Mouse (Mus musculus): ENCODE measurements around the gene Aprt. TPM values are rescaled to one million over a fixed set of nuclear protein-coding genes. Genes with fewer than 3 reads are reported as not detected.

Gene Aprt
- polyA plus RNA-seq, 1 experiment from 2014 or later = 187 TPM

DNA sequence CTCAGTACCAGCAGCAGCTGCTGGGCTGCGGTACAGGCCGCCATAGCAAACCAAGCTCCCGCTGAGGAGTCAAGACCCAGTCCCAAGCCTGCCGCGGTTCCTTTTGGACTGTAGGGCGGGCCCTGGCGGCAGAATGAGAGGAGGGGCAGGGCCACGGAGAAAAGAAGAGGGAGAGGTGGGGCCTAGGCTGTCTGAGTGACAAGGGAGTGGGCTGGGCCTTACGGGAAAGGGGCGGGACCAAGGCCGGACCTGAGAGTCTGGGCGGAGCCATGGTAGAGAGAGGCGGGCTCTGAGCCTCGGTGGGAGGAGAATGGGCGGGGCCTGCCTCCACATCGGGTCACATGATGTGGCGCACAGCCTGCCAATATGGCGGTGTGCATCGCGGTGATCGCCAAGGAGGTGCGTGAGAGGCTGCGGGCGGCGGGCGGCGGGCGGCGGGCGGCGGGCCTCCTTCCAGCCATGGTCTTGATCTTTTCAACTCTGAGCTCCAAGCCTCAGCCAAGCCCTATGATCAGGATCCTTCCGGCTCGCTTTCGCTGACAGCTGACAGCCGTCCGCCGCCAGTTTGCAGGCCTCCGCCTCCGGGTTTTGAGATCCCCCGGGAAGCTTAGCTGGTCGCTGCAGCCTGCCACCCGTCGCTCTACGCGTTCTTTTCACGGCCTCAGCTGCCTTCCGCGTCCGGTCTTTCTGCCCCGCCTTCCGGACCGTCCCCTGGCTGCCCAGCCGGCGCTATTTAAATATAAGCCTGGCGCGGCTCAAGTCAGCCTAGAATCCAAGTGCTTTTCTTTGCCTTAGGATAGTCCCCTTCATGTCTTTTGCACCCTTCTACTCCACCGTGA, 34.8 kb upstream of the Aprt start, which contains the start of the genes Galns and Trappc2l:
Gene Galns, minus strand, starts transcription at position 169 of the 839 bp plus-strand sequence.
Gene Trappc2l, plus strand, starts transcription at position 346 of the 839 bp plus-strand sequence.
- H3K4me1 ChIP-seq (replicated peaks) = peaks cover 34% of the 10 kb centered on the region
- H3K27me3 ChIP-seq = no peaks in the 10 kb centered on the region
- peak within 1 kb of the TSS; percentile 77 for H3K4me3 ChIP-seq (replicated peaks)
- H3K9ac ChIP-seq = peak within 1 kb of the TSS; percentile 75
- peak within 1 kb of the TSS; percentile 75 for H3K27ac ChIP-seq (replicated peaks)
- peaks cover 4% of the 10 kb centered on the region; the same call in 1 of the 2 replicates for H3K36me3 ChIP-seq (replicated peaks)
- no peaks in the 10 kb centered on the region for H3K9me3 ChIP-seq (replicated peaks)
- WGBS (ENCODE audit: insufficient replicate concordance) = under 1% methylated on average over 57 of the region's 57 CpGs
- peak; percentile 94 for ATAC-seq (ENCODE audit: insufficient read depth)
- H3K4me2 ChIP-seq = peak within 1 kb of the TSS; percentile 96

DNA sequence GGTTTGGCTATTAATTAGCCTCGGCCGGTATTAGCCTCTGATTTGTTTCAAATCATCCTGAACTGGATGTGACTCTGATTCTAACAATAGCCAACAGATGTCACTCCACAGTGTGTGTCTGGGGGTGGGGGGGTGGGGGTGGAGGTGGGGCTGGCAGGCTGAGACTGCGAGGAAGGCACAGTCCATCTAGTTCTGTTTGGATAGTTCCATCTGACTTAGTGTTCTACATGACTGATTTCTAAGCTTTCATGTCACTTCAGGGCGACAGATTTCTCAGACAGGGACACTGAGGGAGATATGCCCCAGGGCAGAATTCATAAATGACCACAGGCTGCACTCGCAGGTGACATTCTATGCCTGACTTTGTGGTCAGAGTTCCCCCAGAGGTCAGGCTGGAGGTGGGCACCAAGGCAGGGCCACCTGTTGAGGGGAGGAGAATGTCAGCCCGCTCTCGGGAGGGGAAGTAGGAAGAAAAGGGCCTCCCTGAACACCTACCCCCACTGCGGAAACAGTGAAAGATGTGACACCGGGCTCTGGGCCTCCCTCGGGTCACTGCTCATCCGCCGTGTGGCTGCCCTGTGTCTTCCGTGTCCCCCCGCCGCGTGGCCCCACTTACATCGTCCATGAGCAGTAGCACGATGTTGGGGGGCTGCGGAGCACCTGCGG, 34.0 kb upstream of the Aprt start:
- peak; percentile 32 for ATAC-seq (ENCODE audit: insufficient read depth)
- Histone ChIP-seq H3K9me3 (replicated peaks) (no peaks in the 10 kb centered on the region), H3K27me3 (no peaks in the 10 kb centered on the region), H3K4me2 (peak overlapping the region; percentile 96), H3K9ac (peak overlapping the region; percentile 72), H3K4me1 (replicated peaks) (peaks cover 34% of the 10 kb centered on the region), H3K36me3 (replicated peaks) (peaks cover 4% of the 10 kb centered on the region; the same call in 1 of the 2 replicates), H3K4me3 (replicated peaks) (peak overlapping the region; percentile 77), H3K27ac (replicated peaks) (peak overlapping the region; percentile 75)
- 4% methylated on average over 20 of the region's 20 CpGs for WGBS (ENCODE audit: insufficient replicate concordance)

DNA sequence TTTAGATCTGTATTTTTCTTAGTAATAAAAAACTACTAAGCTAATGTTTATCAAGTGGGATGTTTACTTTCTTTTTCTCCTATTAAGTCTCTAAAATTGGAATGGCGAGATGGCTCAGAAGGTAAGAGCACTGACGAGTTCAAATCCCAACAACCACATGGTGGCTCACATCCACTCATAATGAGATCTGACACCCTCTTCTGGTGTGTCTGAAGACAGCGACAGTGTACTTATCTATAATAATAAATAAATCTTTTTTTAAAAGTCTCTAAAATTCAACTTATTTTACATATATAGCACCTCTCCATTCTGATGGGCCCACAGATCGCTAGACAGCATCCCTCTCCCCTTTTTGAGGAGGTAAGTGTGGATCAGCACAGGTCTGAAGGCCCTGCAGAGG, 33.5 kb upstream of the Aprt start:
- Histone ChIP-seq H3K27me3 (no peaks in the 10 kb centered on the region), H3K36me3 (replicated peaks) (peaks cover 4% of the 10 kb centered on the region; the same call in 1 of the 2 replicates), H3K9ac (no peak overlapping the region), H3K9me3 (replicated peaks) (no peaks in the 10 kb centered on the region), H3K27ac (replicated peaks) (no peak overlapping the region), H3K4me2 (peak overlapping the region; percentile 96), H3K4me1 (replicated peaks) (peaks cover 34% of the 10 kb centered on the region), H3K4me3 (replicated peaks) (peak overlapping the region; percentile 77)
- WGBS (ENCODE audit: insufficient replicate concordance) = 52% methylated on average over 4 of the region's 4 CpGs
- ATAC-seq (ENCODE audit: insufficient read depth) = no peak

DNA sequence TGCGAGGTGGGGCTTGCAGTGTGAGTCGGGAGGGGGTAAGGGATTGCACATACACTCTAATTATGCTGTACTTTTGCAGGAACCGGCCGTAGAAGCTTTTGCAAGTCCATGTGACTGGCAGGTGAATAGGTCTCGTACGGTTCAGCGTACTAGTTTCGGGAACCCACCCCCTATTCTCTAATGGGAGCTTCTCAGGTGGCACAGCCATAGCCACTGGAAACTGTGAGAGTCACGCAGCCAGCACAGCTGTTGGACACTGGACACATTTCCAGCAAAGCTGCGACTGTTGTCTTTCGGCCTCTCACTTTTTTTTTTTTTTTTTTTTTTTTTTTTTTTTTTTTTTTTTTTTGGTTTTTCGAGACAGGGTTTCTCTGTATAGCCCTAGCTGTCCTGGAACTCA, 30.1 kb upstream of the Aprt start:
- WGBS (ENCODE audit: insufficient replicate concordance) = 74% methylated on average over 11 of the region's 12 CpGs
- H3K4me3 ChIP-seq (replicated peaks) = no peak overlapping the region
- H3K4me1 ChIP-seq (replicated peaks) = peaks cover 17% of the 10 kb centered on the region
- no peaks in the 10 kb centered on the region for H3K9me3 ChIP-seq (replicated peaks)
- no peak for ATAC-seq (ENCODE audit: insufficient read depth)
- no peak overlapping the region for H3K9ac ChIP-seq
- H3K27ac ChIP-seq (replicated peaks) = no peak overlapping the region
- no peak overlapping the region for H3K4me2 ChIP-seq
- H3K36me3 ChIP-seq (replicated peaks) = no peaks in the 10 kb centered on the region
- H3K27me3 ChIP-seq = no peaks in the 10 kb centered on the region

DNA sequence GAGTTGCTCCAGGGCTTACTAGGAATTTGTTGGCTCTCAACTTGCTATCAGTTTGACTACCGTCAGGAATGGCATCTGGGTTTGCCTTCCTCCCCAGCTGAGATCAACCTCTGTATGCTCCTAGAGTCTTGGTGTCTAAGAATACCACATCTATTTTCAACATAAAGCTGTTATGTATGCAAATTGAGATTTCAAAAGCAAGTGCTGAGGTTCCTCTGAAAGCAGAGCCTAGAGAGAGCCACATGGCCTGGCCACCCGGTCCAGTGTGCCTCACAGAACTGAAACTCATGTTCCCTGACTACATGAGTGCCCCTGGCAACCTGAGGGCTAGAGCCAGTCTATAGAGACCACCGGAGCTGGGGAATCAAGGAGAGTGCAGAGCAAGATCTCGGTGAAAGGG, 28.7 kb upstream of the Aprt start:
- WGBS (ENCODE audit: insufficient replicate concordance) = 62% methylated on average over 4 of the region's 4 CpGs
- Histone ChIP-seq H3K27me3 (no peaks in the 10 kb centered on the region), H3K9me3 (replicated peaks) (no peaks in the 10 kb centered on the region), H3K36me3 (replicated peaks) (no peaks in the 10 kb centered on the region), H3K9ac (no peak overlapping the region), H3K4me2 (no peak overlapping the region), H3K4me1 (replicated peaks) (peaks cover 6% of the 10 kb centered on the region), H3K27ac (replicated peaks) (no peak overlapping the region), H3K4me3 (replicated peaks) (no peak overlapping the region)
- no peak for ATAC-seq (ENCODE audit: insufficient read depth)

DNA sequence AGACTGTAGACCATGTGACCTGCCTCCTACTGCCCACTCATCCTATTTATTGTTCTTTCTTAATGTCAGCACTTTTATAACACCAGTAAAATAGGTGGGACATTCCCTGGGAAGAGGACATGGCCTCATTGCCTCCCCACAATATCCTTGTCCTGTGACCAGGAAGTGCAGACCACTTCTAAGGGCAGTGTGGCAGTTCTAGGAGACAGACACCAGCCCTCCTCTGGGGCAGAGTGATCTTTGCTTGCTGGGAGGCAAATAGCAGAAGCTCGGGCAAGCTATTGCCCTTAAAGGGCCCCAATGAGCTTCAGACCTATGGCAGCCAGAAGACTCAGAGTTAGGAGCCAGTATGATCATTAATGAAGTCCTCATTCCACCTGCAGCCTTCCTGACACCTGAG, 27.9 kb upstream of the Aprt start:
- Histone ChIP-seq H3K4me2 (no peak overlapping the region), H3K4me1 (replicated peaks) (peaks cover 3% of the 10 kb centered on the region; the same call in 1 of the 2 replicates), H3K9ac (no peak overlapping the region), H3K36me3 (replicated peaks) (no peaks in the 10 kb centered on the region), H3K9me3 (replicated peaks) (no peaks in the 10 kb centered on the region), H3K27ac (replicated peaks) (no peak overlapping the region), H3K27me3 (no peaks in the 10 kb centered on the region), H3K4me3 (replicated peaks) (no peak overlapping the region)
- no peak for ATAC-seq (ENCODE audit: insufficient read depth)
- WGBS (ENCODE audit: insufficient replicate concordance) = 42% methylated on average over 1 of the region's 1 CpGs

DNA sequence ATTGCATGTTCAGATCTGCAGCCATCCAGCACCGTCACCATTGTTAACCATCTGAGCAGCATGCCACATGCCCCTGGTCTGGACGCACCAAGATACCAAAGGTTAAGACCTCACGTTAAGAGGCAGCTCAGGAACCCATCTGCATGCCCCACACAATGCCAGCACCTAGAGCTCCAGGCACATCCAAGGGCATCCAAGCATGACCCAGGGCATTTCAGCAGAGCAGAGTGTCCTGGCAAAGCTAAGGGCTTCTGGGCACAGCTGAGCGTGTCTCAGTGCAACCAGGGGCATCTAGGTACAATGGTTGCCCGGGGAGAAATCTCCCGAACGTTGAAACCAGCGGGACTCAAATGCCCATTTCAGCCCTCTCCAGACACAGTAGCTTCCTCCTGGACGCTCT, 24.0 kb upstream of the Aprt start:
- no peak for ATAC-seq (ENCODE audit: insufficient read depth)
- Histone ChIP-seq H3K9me3 (replicated peaks) (no peaks in the 10 kb centered on the region), H3K27me3 (no peaks in the 10 kb centered on the region), H3K4me2 (no peak overlapping the region), H3K4me1 (replicated peaks) (no peaks in the 10 kb centered on the region; the same call in 1 of the 2 replicates), H3K9ac (no peak overlapping the region), H3K27ac (replicated peaks) (no peak overlapping the region), H3K36me3 (replicated peaks) (peaks cover 15% of the 10 kb centered on the region; the same call in 1 of the 2 replicates), H3K4me3 (replicated peaks) (no peak overlapping the region)
- WGBS (ENCODE audit: insufficient replicate concordance) = 79% methylated on average over 9 of the region's 9 CpGs

DNA sequence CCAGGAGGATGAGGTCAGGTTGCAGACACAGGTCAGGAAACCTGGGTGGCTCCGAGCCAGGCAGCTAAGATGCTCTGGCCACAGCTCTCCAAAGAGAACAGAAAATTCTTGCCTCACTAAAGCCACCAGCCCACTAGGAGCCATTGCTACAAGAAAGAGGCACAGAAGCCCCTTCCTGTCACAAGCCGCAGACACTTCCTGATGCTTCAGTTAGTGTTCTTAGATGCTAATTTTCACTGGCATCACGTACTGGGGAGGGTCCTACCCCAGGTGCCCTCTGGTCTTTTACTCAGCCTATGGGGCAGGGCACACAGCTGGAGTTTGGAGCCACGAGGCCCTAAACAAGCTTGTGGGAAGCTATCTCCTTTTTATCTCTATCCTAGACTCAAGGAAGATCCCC, 19.3 kb upstream of the Aprt start:
- no peak overlapping the region for H3K4me3 ChIP-seq (replicated peaks)
- ATAC-seq (ENCODE audit: insufficient read depth) = no peak
- H3K9ac ChIP-seq = no peak overlapping the region
- H3K27ac ChIP-seq (replicated peaks) = no peak overlapping the region; the same call in 1 of the 2 replicates
- H3K36me3 ChIP-seq (replicated peaks) = peaks cover 15% of the 10 kb centered on the region; the same call in 1 of the 2 replicates
- no peak overlapping the region; the same call in 1 of the 2 replicates for H3K4me2 ChIP-seq
- 28% methylated on average over 4 of the region's 4 CpGs for WGBS (ENCODE audit: insufficient replicate concordance)
- H3K27me3 ChIP-seq = no peaks in the 10 kb centered on the region
- H3K9me3 ChIP-seq (replicated peaks) = no peaks in the 10 kb centered on the region
- peaks cover 12% of the 10 kb centered on the region for H3K4me1 ChIP-seq (replicated peaks)

DNA sequence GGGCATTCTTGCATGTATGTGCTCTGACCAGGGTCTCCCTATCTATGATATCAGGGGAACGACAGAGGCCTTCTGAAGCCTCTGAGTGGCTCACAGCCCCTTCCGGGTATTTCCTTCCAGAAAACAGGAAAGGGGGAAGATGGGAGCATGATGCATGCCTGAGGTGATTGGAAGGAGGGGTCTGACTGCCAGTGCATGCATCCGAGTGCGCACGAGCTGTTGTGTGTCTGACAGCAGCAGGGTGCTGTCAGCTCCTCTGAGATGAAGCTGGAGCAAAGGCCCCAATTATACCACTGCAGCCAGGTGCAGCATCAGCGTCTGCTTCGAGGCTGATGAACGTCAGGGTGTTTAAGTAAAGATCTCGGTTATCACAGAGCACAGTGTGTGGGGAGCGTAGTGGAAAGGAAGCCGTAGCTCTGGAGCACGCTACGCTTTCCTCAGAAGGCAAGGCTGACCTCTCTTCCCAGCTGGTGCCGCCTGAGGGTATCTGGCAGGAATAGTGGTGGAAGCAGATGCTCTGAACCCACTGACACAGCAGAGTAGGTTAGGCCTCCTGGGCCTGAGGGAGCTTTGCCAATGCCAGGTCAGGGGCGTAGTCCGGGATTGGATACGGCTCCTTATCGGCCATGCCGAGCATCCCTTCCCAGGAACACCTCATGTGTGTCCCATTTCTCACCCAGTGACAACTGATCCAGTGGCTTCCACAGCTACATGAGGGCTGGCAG, 17.2 kb upstream of the Aprt start:
- peaks cover 11% of the 10 kb centered on the region; the same call in 1 of the 2 replicates for H3K36me3 ChIP-seq (replicated peaks)

DNA sequence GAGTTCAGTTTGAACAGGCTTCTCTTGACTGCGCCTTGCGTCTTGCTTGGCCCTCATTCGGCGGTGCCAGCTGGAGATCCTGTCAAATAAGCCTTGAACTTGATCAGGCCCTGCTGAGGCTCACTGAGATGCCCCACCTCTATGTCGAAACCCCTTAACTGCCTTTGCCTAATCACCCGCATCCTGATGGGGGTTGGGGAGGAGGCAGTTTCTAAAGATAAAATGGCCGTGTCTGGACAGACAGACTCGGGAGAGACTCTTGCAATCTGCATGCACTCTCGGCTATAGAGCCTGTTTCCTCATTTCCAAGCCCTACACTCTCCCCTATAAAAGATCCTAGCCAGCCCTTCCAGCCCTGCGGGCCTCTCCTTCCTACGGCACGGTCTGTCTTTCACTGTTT, 16.5 kb upstream of the Aprt start:
- ATAC-seq (ENCODE audit: insufficient read depth) = no peak
- H3K27ac ChIP-seq (replicated peaks) = peak overlapping the region; percentile 55
- no peak overlapping the region for H3K9ac ChIP-seq
- peaks cover 12% of the 10 kb centered on the region for H3K4me1 ChIP-seq (replicated peaks)
- WGBS (ENCODE audit: insufficient replicate concordance) = 45% methylated on average over 12 of the region's 12 CpGs
- 0 out of 2 replicates have a peak, but pooled peaks cover 4% of the 10 kb centered on the region for H3K36me3 ChIP-seq (replicated peaks)
- H3K4me3 ChIP-seq (replicated peaks) = no peak overlapping the region
- H3K27me3 ChIP-seq = no peaks in the 10 kb centered on the region
- no peaks in the 10 kb centered on the region for H3K9me3 ChIP-seq (replicated peaks)
- H3K4me2 ChIP-seq = peak overlapping the region; percentile 10; the same call in 1 of the 2 replicates

More for the DNA sequence above, 17.2 kb upstream of the Aprt start:
- H3K27ac ChIP-seq (replicated peaks) = peak overlapping the region; percentile 55
- no peak overlapping the region for H3K9ac ChIP-seq
- H3K4me1 ChIP-seq (replicated peaks) = peaks cover 12% of the 10 kb centered on the region
- H3K4me3 ChIP-seq (replicated peaks) = no peak overlapping the region
- WGBS (ENCODE audit: insufficient replicate concordance) = 74% methylated on average over 19 of the region's 19 CpGs
- ATAC-seq (ENCODE audit: insufficient read depth) = no peak
- no peaks in the 10 kb centered on the region for H3K27me3 ChIP-seq
- peak overlapping the region; percentile 10; the same call in 1 of the 2 replicates for H3K4me2 ChIP-seq
- H3K9me3 ChIP-seq (replicated peaks) = no peaks in the 10 kb centered on the region

Measured in liver, embryonic 15.5 days (tissue).